Mouse (Mus musculus): Measurements from ENCODE around the gene Erg. TPM values are rescaled to one million over a fixed set of nuclear protein-coding genes. Genes with fewer than 3 reads are reported as not detected.

Erg gene
- polyA plus RNA-seq, 1 experiment from 2014 or later: 3.5 TPM

DNA sequence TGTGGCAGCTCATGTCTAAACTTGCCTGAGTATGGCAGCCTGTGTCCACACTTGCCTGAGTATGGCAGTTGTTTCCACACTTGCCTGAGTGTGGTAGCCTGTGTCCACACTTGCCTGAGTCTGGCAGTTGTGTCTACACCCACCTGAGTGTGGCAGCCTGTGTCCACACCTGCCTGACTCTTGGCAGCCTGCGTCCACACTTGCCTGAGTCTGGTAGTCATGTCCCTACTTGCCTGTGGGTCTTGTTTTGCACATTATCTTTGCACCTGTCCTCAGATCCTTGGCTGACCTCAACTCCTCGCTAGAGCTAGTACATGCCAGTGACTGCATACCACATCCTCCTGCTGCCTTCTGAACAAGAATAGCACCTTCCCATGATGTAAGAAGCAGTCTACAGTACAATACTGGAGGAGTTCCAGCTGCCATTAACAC lies 153.8 kb downstream of the Erg start:
- no peak overlapping the region for H3K9ac ChIP-seq
- H3K4me1 ChIP-seq: no peaks in the 10 kb centered on the region
- no peaks in the 10 kb centered on the region for H3K9me3 ChIP-seq
- no peak overlapping the region for H3K4me3 ChIP-seq
- H3K27me3 ChIP-seq (replicated peaks): no peaks in the 10 kb centered on the region
- H3K4me2 ChIP-seq (replicated peaks): no peak overlapping the region
- whole genome bisulfite sequencing: 85% methylated on average over 2 of the region's 2 CpGs
- ATAC-seq (ENCODE audit: low FRiP score, low read depth): no peak
- no peaks in the 10 kb centered on the region for H3K36me3 ChIP-seq
- no peak overlapping the region for H3K27ac ChIP-seq

- ATAC-seq (ENCODE audit: low FRiP score, low read depth): no peak
- H3K9ac ChIP-seq: no peak overlapping the region
- H3K27me3 ChIP-seq (replicated peaks): no peaks in the 10 kb centered on the region
- WGBS: 95% methylated on average over 3 of the region's 3 CpGs
- H3K36me3 ChIP-seq: no peaks in the 10 kb centered on the region
- H3K4me1 ChIP-seq: no peaks in the 10 kb centered on the region
- no peak overlapping the region for H3K27ac ChIP-seq
- no peaks in the 10 kb centered on the region for H3K9me3 ChIP-seq
- H3K4me3 ChIP-seq: no peak overlapping the region
- H3K4me2 ChIP-seq (replicated peaks): no peak overlapping the region
Measured at GRCm38 (mm10) chr16:95429851-95430250, 156.5 kb downstream of the Erg start.

DNA sequence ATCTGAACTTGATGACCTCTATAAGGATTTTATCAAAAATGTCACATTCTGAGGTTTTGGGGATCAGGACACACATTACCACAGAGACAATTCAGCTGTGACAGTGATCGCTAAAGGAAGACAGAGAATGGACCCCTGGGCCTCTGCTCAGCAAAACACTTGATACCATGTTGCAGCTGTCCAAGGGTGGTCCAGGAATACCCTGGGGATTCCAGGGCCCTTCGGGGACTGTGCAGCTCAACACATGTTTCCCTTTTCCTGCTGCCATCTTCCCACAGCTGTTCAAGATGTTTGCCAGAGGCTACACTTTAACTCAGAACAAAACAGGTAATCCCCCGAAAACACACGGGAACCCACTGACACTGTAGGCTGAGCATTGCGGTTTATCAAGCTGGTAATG lies 158.2 kb downstream of the Erg start:
- Histone ChIP-seq H3K4me3 (no peak overlapping the region), H3K9ac (no peak overlapping the region), H3K4me1 (no peaks in the 10 kb centered on the region), H3K9me3 (no peaks in the 10 kb centered on the region), H3K36me3 (no peaks in the 10 kb centered on the region), H3K27me3 (replicated peaks) (no peaks in the 10 kb centered on the region), H3K27ac (no peak overlapping the region), H3K4me2 (replicated peaks) (no peak overlapping the region)
- no peak for ATAC-seq (ENCODE audit: low FRiP score, low read depth)
- 90% methylated on average over 5 of the region's 5 CpGs for WGBS

- no peaks in the 10 kb centered on the region for H3K27me3 ChIP-seq (replicated peaks)
- no peaks in the 10 kb centered on the region for H3K36me3 ChIP-seq
- no peaks in the 10 kb centered on the region for H3K4me1 ChIP-seq
- no peak overlapping the region for H3K27ac ChIP-seq
- H3K9me3 ChIP-seq: no peaks in the 10 kb centered on the region
- H3K4me3 ChIP-seq: no peak overlapping the region
- no peak for ATAC-seq (ENCODE audit: low FRiP score, low read depth)
- WGBS: 87% methylated on average over 10 of the region's 10 CpGs
- no peak overlapping the region for H3K4me2 ChIP-seq (replicated peaks)
- H3K9ac ChIP-seq: no peak overlapping the region
Measured at GRCm38 (mm10) chr16:95427512-95427911, 158.9 kb downstream of the Erg start.

- Histone ChIP-seq H3K27me3 (replicated peaks) (no peaks in the 10 kb centered on the region), H3K36me3 (no peaks in the 10 kb centered on the region), H3K4me3 (no peak overlapping the region), H3K4me2 (replicated peaks) (no peak overlapping the region), H3K27ac (no peak overlapping the region), H3K9me3 (no peaks in the 10 kb centered on the region), H3K4me1 (peaks cover 7% of the 10 kb centered on the region; the same call in 1 of the 2 replicates), H3K9ac (no peak overlapping the region)
- no peak for ATAC-seq (ENCODE audit: low FRiP score, low read depth)
- WGBS: 75% methylated on average over 5 of the region's 5 CpGs
Measured at GRCm38 (mm10) chr16:95422658-95423073, 163.7 kb downstream of the Erg start.

- H3K9ac ChIP-seq: no peak overlapping the region
- no peak overlapping the region for H3K4me3 ChIP-seq
- H3K27me3 ChIP-seq (replicated peaks): no peaks in the 10 kb centered on the region
- no peak overlapping the region for H3K27ac ChIP-seq
- H3K4me2 ChIP-seq (replicated peaks): no peak overlapping the region
- H3K4me1 ChIP-seq: peaks cover 7% of the 10 kb centered on the region; the same call in 1 of the 2 replicates
- no peaks in the 10 kb centered on the region for H3K36me3 ChIP-seq
- ATAC-seq (ENCODE audit: low FRiP score, low read depth): no peak
- H3K9me3 ChIP-seq: no peaks in the 10 kb centered on the region
- WGBS: 52% methylated on average over 7 of the region's 7 CpGs
Measured at GRCm38 (mm10) chr16:95421235-95421886, 165.0 kb downstream of the Erg start.

GRCm38 (mm10) chr16:95415921-95416320 lies 170.5 kb downstream of the Erg start:
- no peaks in the 10 kb centered on the region for H3K27me3 ChIP-seq (replicated peaks)
- no peak overlapping the region for H3K4me3 ChIP-seq
- H3K27ac ChIP-seq: no peak overlapping the region
- WGBS: 89% methylated on average over 4 of the region's 4 CpGs
- H3K4me1 ChIP-seq: no peaks in the 10 kb centered on the region
- no peaks in the 10 kb centered on the region for H3K9me3 ChIP-seq
- H3K9ac ChIP-seq: no peak overlapping the region
- ATAC-seq (ENCODE audit: low FRiP score, low read depth): no peak
- no peaks in the 10 kb centered on the region for H3K36me3 ChIP-seq
- H3K4me2 ChIP-seq (replicated peaks): no peak overlapping the region

- Histone ChIP-seq H3K4me3 (no peak overlapping the region), H3K4me2 (replicated peaks) (no peak overlapping the region), H3K9me3 (no peaks in the 10 kb centered on the region), H3K9ac (no peak overlapping the region), H3K27ac (no peak overlapping the region), H3K36me3 (no peaks in the 10 kb centered on the region), H3K27me3 (replicated peaks) (no peaks in the 10 kb centered on the region), H3K4me1 (no peaks in the 10 kb centered on the region)
- 83% methylated on average over 9 of the region's 9 CpGs for WGBS
- no peak for ATAC-seq (ENCODE audit: low FRiP score, low read depth)
Measured at GRCm38 (mm10) chr16:95415372-95415771, 171.0 kb downstream of the Erg start.

DNA sequence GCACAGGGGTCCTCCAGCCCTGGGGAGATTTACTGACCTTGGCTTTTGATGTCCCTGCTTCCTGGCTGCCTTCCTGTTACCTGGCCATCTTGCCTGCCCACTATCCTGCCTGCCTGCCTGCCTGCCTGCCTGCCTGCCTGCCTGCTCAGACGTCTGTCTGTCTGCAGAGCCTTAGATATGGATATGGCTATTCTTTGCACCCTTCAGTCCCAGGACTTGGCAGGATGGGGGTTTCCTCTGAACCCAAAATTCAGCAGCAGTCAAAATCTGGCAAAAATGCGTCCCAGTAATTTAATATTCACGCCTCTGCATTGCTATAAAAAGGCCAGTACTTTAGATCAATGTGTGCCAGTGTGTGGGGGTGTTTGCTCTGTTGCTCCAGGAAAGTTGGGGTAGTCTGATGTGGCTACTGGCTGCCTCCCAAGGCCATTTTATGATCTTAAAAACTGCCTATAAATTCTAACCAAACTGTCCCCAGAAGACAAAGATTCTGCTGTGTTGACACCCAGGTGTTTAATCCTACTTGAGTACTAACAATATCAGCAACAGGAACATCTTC lies 172.9 kb downstream of the Erg start:
- Histone ChIP-seq H3K4me1 (no peaks in the 10 kb centered on the region), H3K9me3 (no peaks in the 10 kb centered on the region), H3K36me3 (no peaks in the 10 kb centered on the region), H3K9ac (no peak overlapping the region), H3K27me3 (replicated peaks) (no peaks in the 10 kb centered on the region), H3K4me2 (replicated peaks) (no peak overlapping the region), H3K27ac (no peak overlapping the region), H3K4me3 (no peak overlapping the region)
- no peak for ATAC-seq (ENCODE audit: low FRiP score, low read depth)
- 67% methylated on average over 3 of the region's 3 CpGs for WGBS

- Histone ChIP-seq H3K36me3 (no peaks in the 10 kb centered on the region), H3K27ac (no peak overlapping the region), H3K4me2 (replicated peaks) (no peak overlapping the region), H3K9ac (no peak overlapping the region), H3K4me1 (no peaks in the 10 kb centered on the region), H3K27me3 (replicated peaks) (no peaks in the 10 kb centered on the region), H3K9me3 (no peaks in the 10 kb centered on the region), H3K4me3 (no peak overlapping the region)
- 68% methylated on average over 14 of the region's 14 CpGs for WGBS
- no peak for ATAC-seq (ENCODE audit: low FRiP score, low read depth)
Measured at GRCm38 (mm10) chr16:95408096-95408495, 178.3 kb downstream of the Erg start.

- Histone ChIP-seq H3K4me2 (replicated peaks) (no peak overlapping the region), H3K27me3 (replicated peaks) (no peaks in the 10 kb centered on the region), H3K4me3 (no peak overlapping the region), H3K9ac (no peak overlapping the region), H3K27ac (no peak overlapping the region), H3K36me3 (no peaks in the 10 kb centered on the region), H3K4me1 (no peaks in the 10 kb centered on the region), H3K9me3 (no peaks in the 10 kb centered on the region)
- ATAC-seq (ENCODE audit: low FRiP score, low read depth): no peak
- 85% methylated on average over 3 of the region's 3 CpGs for WGBS
Measured at GRCm38 (mm10) chr16:95405496-95405895, 180.9 kb downstream of the Erg start.

DNA sequence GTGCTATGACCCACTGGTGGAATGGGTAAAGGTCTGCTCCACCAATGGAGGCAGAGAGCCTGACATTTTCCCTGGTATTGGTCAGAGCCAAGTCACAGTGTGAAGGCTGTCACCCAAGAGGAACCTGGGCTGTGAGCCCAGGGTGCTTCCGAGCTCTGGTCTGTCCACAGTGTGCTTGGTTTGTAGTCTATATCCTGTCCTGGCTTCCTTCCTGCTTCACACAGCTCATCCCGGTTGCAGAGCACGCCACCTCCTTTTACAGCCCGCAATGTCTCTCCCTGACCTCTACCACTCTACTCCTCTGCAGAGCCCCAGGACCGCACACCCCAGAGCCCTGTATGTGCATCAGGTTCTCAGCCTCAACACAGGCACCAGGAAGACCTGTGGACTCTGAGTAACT lies 182.9 kb downstream of the Erg start:
- no peak overlapping the region for H3K4me3 ChIP-seq
- H3K4me1 ChIP-seq: no peaks in the 10 kb centered on the region
- H3K9ac ChIP-seq: no peak overlapping the region
- ATAC-seq (ENCODE audit: low FRiP score, low read depth): no peak
- H3K36me3 ChIP-seq: no peaks in the 10 kb centered on the region
- no peak overlapping the region for H3K4me2 ChIP-seq (replicated peaks)
- no peak overlapping the region for H3K27ac ChIP-seq
- H3K9me3 ChIP-seq: no peaks in the 10 kb centered on the region
- H3K27me3 ChIP-seq (replicated peaks): no peaks in the 10 kb centered on the region
- 86% methylated on average over 5 of the region's 5 CpGs for WGBS

- Histone ChIP-seq H3K4me2 (replicated peaks) (no peak overlapping the region), H3K27ac (no peak overlapping the region), H3K9me3 (no peaks in the 10 kb centered on the region), H3K27me3 (replicated peaks) (no peaks in the 10 kb centered on the region), H3K4me1 (no peaks in the 10 kb centered on the region), H3K36me3 (no peaks in the 10 kb centered on the region), H3K9ac (no peak overlapping the region), H3K4me3 (no peak overlapping the region)
- 87% methylated on average over 9 of the region's 9 CpGs for WGBS
- no peak for ATAC-seq (ENCODE audit: low FRiP score, low read depth)
Measured at GRCm38 (mm10) chr16:95401869-95402268, 184.5 kb downstream of the Erg start.
